Mouse (Mus musculus) adrenal gland, postnatal 14 days (tissue): ENCODE data around the gene Fam19a2. TPM values are rescaled to one million over a fixed set of nuclear protein-coding genes. Genes with fewer than 3 reads are reported as not detected.

ENCODE experiments used
- DNase-seq: peaks from one replicate; pipeline ENCODE4 v3.0.0; 2021; ENCODE audit warnings: mixed read lengths
- total RNA-seq: library from RNA; stranded (reverse); gene quantifications from 2 replicates; pipeline ENCODE4 v1.2.3, GENCODE M21; 2021

The Fam19a2 gene
- total RNA-seq, 1 experiment from 2014 or later, result 1.2 TPM

DNA sequence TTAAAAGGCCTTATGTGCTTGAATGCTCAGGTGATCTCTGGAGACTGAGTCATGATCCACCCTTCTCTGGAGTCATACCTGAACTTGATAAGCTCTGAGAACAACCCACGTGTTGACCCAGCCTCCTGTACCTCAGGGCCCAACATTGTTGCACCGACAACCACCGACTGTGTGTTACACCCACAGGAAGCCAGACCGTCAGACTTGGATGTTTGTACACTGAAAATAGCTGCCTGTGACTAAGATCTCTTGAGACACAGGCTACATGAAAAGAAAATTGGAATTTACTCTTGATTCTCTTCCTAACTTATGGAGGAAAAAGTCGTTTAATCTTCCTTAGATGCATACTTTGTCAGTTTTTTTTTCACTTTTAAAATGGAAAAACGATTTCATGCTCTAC is 121.8 kb downstream of the Fam19a2 start:
- no peak for DNase-seq

DNA sequence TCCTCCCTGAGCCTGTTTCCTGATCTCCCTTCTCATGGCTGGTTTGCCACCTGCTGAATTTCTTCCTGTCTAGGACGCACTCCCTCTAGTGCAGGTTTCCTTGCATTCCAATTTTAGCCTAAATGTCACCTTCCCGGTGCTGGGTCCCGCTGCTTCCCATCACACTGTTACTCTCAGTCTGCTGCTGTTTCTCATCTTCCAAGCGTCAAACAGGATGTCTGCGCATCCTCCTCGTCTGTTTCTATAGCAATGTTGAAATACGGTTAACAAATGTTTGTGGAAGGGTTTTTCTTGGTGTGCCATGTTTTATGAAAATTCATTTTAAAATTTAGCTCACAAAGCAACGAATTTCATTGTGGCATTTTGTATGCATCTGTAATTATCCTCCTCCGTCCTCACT is 131.6 kb downstream of the Fam19a2 start:
- no peak for DNase-seq

DNA sequence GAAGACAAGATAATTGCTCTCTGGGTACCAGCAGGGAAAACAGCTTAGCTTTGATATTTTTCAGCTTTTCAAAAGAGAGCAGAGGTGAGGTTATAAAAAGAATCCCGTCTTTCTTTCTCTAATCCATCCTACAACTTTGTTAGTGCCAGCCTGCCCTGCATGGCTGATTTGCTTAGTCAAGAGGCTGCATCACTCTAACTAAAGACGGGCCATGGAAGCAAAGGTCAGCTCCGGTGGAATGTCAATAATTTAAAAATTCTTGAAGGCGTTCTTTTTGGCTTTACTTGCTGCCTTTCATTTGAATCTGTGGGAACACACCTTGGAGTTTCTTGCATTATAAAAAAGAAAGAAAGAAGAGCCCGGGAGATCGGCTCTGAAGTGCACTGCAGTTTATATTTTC is 134.3 kb downstream of the Fam19a2 start:
- no peak for DNase-seq

DNA sequence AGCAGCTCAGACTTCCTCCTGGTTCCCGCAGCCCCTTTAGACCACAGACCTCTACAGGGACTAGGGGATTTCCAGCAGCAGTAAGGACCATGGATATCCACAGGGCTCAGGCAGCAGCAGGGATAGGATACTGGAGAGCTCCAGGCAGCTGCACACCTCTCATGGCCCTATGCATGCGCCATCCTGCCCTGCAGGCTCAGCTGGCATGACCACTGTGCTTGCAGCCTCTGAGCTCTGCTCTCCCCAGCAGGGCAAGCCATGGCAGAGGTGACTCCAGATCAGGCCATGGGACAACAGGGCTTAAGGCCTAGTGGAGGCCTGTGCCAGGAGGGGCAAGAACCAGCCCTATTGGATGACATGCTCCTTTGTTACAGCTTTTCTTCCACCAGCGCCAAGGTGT is 137.4 kb downstream of the Fam19a2 start:
- no peak for DNase-seq

DNA sequence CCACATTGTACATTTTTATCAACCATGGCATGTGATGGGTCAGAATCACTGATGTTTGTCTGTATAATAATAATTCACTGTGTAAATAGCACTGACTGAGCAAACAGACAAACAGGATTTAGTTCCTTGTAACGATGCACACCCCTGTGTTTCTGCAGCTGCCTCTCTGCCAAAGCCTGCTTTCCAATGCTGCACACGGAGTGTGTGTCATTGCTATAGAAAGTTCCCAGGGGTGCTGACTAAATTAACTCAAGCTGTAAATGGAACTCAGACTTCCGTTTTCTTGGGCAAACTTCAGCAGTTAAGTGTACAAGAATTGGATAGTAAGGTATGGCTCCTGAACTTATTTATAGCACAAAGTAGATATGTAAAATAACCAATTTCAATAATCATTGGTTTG is 138.7 kb downstream of the Fam19a2 start:
- no peak for DNase-seq

DNA sequence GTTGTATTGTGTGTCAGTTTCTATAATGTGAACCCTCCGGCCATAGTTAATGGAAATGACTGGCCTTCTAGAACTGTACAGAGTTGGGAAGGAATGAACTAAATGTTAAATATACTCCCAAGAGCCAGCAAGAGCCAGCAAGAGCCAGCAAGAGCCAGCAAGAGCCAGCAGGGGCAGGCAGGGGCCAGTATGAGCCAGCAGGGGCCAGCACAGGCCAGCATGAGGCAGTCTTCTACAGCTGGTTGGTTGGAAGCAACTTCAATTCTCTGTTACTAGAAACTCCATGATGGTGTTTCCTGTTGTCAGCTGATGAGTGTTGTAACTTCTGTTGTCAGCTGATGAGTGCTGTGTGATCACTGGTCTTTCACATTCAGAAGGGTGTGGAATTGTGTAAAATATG is 151.2 kb downstream of the Fam19a2 start:
- DNase-seq, result no peak

DNA sequence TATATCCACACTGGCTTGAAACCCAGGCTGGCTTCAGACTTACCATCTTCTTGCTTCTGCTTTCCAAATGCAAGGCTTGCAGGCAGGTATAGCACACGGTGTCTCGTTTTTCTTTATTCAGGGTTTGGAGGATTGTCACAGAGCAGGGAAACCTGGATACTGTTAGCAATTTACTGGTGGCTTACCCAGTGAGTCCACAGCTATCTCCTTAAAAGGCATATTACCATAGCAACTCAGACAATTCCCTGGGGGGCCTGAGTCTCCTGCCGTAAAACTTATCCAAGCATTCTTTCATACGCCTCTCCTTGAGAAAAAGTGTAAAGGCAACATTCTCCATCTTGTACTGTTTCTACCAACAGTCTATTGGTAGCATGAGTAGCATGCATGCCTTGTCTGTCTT is 152.2 kb downstream of the Fam19a2 start:
- DNase-seq, result no peak

DNA sequence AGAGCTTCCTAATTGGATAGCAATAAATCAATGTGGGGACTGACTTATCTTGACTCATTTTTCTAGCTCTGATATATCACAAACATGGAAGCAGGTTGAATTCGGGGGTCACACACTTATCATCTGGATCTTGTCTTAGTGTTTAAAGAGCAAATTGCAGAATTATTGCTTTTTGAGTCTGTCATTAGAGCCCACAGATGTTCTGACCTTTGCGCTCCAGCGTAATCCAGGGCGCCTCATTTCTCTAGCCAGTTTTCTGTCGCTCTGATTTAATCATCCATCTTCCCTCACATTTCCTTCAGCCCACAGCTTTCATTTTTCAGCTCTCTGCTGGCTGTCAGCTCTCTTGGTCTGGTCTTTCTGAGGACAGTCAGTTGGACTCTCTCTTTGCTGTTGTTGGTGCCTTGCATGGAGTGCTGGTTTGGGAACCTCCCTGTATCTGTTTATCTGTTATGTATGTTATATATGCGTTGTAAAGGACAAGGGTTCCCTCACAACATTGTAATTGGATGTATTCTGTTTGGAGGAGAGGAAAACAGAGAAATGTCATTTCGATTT is 154.9 kb downstream of the Fam19a2 start:
- no peak for DNase-seq

DNA sequence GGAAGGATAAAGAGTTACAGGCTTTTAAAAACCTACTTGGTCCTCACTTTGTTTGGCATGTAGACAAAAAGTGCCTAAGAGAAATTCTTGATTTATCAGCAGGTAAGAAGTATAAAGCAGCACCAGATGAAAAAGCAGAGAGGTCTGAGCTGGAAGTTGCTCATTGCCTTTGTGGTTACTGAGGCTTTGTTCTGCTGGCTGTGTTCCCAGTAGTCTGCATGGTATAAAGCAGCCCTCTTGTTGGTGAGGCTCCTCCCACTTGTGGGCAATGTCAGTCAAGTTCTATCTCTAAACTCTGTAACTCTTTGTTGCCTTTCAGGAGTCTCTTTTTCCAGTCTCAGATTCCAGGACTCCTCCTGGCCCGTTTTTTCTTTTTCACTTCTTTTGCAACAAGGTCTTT is 156.5 kb downstream of the Fam19a2 start:
- DNase-seq, result no peak

DNA sequence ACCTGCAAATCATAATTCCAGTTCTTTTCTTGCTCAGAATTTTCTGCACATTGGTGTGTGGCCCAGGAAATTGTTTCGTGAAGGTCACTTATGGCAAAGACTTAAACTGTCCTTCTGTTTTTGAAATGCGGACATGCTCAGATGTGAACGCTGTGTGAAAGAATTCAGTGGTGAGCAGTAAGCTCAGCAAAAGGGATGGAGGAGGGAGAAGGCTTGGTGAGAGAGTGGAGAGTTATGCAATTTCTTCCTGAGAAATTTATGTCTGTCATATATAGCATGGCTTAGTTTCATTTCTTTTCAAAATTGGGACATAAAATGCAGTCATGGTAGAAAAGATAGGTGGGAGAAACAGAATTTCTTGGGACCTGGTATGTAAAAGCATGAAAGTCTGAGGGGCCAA is 160.7 kb downstream of the Fam19a2 start:
- DNase-seq, result no peak

DNA sequence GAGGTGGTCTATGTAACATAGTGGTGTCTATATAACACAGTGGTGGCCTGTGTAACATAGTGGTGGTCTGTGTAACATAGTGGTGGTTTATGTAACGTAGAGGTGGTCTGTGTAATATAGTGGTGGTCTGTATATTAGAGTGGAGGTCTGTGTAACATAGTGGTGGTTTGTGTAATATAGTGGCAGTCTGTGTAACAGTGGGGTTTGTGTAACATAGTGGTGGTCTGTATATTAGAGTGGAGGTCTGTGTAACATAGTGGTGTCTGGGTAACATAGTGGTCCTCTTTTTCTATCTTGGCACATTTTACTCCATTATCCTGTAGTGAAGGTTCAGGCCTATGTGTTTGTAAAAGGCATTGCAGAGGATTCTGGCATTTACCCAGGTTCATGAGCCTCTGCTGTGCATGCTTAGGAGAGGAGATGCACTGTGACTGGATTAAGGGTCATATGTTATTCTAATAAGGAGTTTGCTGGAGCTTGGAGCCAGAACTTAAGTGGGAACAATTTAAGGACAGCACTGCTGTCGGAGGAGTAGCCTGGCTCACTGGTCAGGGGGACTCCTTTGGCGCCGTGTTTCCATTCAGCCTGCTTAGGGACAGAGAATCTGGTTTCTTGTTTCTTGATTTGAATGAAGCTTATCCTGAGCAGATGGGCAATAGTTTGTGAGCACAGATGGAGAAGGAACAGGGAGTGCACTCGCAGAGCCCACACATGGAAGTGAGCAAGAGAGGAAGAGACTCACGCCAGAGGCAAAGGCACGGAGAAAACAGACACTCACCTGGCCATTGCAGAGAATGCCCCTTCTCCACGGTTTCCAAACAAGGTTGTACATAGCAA is 162.9 kb downstream of the Fam19a2 start:
- no peak for DNase-seq

DNA sequence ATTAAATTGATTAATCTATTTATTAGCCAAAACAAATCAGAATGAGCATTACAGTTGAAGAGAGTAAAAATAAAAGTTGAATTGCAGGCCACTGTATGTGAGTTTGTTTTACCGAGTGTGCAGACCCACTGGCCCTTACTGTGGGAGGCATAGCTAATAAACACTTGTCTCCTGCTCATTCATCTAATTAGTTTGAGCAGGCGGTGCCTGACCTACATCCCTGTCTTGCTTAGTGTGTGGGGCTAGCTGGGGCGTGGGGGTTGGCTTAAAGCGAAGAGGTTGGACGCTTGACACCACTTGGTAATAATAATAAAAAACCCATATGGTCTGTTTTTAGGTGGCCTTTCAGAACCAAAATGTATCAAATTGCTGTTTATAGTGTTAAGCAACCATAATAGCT is 167.8 kb downstream of the Fam19a2 start:
- DNase-seq, result no peak

DNA sequence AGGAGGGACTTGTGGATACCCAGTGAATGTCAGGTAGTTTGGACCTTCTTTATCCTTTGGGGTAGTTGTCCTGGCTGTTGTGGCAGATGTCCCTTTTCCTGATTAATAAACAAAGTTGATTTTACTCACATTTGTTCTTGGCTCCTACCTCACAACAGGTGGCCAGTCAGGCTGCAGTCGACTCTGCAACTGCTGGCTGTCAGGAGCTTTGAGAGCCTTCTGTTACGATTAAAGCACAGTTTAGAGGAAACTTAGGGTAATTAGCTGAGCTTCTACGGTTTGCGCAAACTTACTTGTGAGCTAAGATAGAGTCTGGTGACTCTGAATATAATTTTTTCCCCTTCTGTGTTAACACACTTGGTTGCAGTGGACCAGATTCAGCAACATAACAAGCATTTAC is 173.8 kb downstream of the Fam19a2 start:
- DNase-seq, result no peak

DNA sequence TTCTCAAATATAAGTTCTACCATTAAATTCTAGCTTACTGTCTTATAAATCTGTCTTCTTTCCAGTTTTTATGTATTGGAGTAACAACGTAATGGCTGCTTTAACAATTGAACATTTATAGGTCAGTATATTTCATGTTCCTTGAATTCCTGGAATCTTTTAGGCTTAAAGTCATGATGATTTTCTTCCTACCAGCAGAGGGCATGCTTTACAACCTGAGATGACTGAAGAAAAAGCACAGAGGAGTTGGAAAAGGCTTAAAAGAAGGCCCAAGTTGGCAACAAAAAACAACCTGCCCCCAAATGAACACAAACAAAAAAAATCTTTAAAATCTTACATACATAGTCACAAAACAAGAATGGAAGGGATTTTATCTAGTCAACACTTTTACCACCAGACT is 193.0 kb downstream of the Fam19a2 start:
- no peak for DNase-seq

DNA sequence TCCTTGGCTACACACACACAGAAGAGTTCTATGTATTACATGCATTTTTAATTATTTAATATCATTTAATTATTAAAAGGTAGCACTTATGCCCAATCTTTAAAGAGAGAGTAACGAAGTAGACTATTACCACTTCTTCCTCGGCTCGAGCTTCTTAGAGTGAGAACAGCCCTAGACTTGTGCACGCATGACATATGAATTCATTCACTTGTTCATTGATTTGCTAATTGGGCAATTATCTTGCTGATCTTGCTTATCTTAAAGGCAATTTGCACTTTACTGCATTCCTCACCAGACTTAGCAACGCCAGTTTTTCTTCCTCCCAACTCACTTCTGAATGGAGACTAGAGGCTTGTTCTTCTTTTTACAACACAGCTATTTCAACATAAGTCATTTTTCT is 196.7 kb downstream of the Fam19a2 start:
- DNase-seq, result no peak

DNA sequence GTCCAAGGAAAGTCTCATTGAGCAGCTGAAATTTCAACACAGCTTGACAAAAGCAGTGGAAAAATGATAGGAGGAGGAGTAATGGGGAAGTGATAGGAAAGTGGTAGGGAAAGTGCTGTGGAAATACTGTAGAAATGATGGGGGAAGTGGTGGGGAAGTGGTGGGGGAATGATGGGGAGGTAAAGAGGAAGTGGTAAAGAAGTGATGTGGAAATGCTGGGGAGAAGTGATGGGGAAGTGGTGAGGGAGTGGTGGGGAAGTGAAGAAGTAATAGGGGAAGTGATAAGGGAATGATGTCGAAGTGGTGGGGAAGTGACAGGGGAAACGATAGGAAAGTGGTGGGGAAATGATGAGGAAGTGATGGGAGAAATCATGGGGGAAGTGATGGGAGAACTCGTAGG is 198.5 kb downstream of the Fam19a2 start:
- DNase-seq, result no peak

DNA sequence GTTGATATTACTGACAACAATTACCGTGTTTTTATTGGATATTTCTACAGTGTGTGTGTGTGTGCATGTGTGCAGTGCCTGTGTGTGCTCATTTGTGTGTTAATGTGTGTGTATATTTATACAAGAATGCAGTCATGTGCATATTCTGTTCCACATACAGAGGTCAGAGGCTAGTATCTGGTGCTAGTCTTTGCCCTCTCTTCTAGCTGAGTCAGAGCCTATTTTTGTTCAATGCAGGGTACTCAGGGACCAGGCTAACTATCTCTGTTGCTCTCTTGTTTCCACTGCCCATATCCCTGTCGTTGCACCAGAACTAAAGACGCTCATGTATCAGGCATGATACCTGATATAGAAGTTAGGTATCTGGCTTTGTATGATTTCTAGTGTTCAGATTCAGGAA is 251.0 kb downstream of the Fam19a2 start:
- no peak for DNase-seq

DNA sequence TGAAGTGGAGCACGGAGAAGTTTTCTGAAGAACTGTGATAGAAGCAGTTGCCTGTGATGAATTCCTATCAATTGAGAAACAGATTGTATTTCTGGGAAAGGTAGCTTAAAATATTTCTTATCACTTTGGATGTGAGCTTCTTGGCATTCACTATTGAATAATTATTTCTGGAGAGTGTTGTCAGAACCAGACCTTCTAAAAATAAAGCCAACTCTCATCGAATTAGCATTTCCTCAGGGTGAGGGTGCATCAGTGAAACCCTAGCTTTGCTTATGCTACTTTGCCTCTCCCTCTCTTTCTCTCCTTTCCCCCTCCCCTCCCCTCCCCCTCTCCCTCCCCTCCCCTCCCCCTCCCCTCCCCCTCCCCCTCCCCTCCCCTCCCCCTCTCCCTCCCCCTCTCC is 256.8 kb downstream of the Fam19a2 start:
- DNase-seq, result no peak

DNA sequence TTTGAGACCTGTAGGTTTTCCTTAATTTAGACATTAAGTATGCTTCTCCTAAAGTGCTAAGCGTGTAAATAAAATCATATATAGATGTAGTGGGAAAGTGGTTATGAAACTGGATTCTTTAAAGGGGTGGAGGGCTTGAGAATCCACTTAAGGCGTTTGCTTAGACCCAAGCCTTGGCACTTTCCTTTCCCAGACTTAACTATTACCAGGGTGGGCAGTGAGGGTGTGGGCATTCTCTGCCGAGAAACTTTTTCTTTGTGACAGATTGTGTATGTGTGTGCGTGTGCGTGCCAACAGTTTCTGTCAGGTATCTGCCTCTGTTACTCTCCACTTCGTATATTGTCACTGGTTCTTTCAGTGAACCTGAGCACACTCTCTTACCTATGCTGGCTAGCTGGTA is 257.4 kb downstream of the Fam19a2 start:
- DNase-seq, result no peak

DNA sequence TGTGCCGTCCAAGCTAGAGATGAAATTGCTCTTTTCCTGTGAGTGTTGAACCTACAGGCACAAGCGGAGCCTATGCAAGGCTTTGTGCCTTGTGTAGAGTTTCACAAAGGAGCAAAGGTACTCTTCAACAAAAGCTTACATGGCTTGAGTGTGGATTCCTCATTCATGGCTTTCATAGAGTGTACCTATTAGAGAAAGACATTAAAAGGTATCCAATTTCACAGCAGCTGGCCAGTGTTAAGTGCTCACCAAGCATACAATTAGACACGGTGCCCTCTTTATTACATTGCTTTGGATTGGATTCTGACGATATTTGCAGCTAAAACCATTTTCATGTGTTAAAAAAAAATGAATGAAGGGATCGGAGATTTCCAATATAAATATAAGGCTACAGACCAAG is 261.6 kb downstream of the Fam19a2 start:
- DNase-seq, result no peak

DNA sequence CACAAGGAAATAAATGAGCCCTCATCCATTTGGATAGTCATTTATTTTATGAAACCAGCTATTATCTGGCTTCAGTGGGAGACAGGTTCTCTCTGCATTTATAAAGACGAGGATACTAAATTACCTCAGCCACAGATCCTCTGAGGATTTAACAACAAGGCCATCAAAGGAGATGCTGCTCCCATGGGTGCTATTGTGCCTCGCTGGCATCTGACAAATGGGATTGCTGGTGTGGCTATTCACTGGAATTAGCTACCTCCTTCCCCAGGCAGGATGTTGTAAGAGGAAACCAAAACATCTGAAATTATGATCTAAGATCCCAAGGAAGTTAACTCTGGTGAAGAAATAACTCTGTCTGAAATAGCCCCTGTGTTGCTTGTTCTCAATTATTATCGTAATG is 262.3 kb downstream of the Fam19a2 start:
- DNase-seq, result no peak

DNA sequence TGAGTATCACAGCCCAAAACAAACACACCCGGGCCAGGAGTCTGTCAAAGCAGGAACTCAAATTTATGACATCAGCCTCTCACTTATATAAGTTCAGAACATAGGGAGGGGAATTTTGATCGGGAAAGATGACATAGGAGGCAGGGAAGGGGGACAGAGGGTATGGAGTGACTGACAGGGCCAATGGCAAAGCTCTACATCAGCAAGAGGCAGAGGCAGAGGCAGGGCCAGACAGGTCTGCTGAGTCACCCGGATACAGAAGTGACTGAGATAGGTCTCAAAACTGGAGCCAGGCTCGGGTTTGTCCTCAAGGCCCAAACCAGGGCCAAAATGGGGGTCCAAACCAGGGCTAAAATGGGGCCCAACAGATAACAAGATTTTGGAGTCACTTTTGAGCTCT is 272.3 kb downstream of the Fam19a2 start:
- DNase-seq, result no peak

DNA sequence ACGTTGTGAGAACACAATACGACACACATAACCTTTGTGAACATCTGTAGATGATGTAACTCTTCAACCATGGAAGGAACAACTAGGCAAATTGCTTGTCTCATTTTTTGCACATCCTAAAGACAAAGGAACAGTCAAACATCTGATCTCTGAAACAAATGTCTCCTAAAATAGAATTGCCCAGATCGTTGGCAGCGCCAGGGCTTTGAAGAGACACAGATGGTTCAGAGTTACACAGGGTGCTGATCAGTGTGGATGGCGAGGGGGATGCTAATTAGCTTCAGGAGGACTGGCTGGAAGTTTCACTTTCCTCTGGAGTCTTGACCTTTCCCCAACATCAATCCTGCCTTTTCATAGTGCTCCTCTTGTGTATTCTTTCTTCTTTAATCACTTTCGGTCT is 284.6 kb downstream of the Fam19a2 start:
- DNase-seq, result no peak

DNA sequence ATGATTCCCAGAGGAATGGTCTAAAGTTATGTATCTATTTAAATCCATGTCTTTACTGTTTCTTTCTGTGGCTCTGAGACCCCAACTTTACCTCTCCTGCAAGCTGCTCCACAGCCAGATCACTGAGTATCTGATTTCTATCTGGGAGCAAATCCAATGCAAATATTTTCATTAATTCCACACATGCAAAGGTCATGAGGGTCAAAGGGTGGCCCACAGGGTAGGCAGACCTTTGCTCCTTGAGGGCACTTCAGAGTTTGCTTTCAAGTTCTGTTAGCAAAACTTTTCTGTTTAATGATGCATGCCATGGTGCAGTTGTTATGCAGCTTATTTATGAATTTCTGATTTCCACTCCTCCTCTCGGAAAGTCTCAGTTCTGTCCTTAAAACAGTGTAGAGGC is 303.9 kb downstream of the Fam19a2 start:
- no peak for DNase-seq
